In the genomic region with DNA sequence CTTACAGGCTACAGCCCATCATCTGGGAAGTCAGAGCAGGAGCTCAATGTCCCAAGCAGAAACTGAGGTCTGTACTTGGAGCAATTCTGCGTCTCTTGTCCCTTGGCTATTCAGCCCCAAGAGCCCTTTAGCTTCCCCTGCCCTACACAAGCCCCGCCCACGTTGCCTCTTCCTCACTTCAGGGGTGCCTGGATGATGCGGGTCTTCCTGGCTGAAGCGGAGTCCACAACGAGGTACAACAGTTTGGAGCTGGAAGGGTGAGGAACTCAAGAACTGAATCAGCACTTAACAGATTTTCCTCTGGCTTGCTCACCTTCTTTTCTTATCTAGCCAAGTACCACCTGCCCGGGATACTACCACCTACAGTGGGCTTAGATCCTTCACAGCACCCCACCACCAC, we compare ENCODE assay signal across 13 mouse cellular contexts. TPM values are rescaled to one million over a fixed set of nuclear protein-coding genes. Genes with fewer than 3 reads are reported as not detected.
A peak's percentile ranks its signal among the peaks of the same experiment; 100 is the strongest.
DNase-seq lines count a peak whose midpoint lies in the region; ATAC-seq and TF ChIP-seq lines count a peak whose summit lies in the region.
"Had no signal": no experiment of that assay in that cellular context is flagged by ENCODE, and none has a peak within 500 bp of the region (broad histone marks: within the 10 kb centered on the region; RNA-seq: fewer than 3 reads in every experiment).

No protein-coding gene starts in this region.

- H3K9me3 ChIP-seq in hindbrain, embryonic 10.5 days, result no peaks in the 10 kb centered on the region
- no peaks in the 10 kb centered on the region for H3K9me3 ChIP-seq in hindbrain, embryonic 14.5 days (ENCODE audit: control insufficient read depth, low read length)
- H3K9me3 ChIP-seq: embryonic facial prominence, embryonic 15.5 days; forebrain, embryonic 15.5 days; hindbrain, embryonic 12.5 days had no signal

- H3K9ac ChIP-seq in hindbrain, embryonic 14.5 days, result no peak overlapping the region
- H3K9ac ChIP-seq: embryonic facial prominence, embryonic 15.5 days; forebrain, embryonic 15.5 days; lung, embryonic 14.5 days had no signal

- no peak overlapping the region for H3K4me2 ChIP-seq in hindbrain, embryonic 14.5 days (replicated peaks)

- H3K27ac ChIP-seq in hindbrain, embryonic 10.5 days, result no peak overlapping the region
- H3K27ac ChIP-seq in hindbrain, embryonic 14.5 days, result no peak overlapping the region
- no peak overlapping the region for H3K27ac ChIP-seq in thymus, adult 2 months (ENCODE audit: control insufficient read depth, insufficient read depth, low read length)
- H3K27ac ChIP-seq: embryonic facial prominence, embryonic 15.5 days; forebrain, embryonic 15.5 days; hindbrain, embryonic 12.5 days had no signal

- H3K36me3 ChIP-seq in hindbrain, embryonic 10.5 days, result no peaks in the 10 kb centered on the region
- peaks cover 21% of the 10 kb centered on the region for H3K36me3 ChIP-seq in hindbrain, embryonic 14.5 days (replicated peaks; ENCODE audit: control insufficient read depth, insufficient read depth)
- H3K36me3 ChIP-seq in thymus, adult 2 months (ENCODE audit: control insufficient read depth, insufficient read depth, low read length), result no peaks in the 10 kb centered on the region
- H3K36me3 ChIP-seq: embryonic facial prominence, embryonic 15.5 days had no signal

- peaks cover 47% of the 10 kb centered on the region for H3K27me3 ChIP-seq in hindbrain, embryonic 10.5 days (ENCODE audit: insufficient read depth, poor library complexity, severe bottlenecking)
- H3K27me3 ChIP-seq in hindbrain, embryonic 14.5 days (ENCODE audit: control insufficient read depth, insufficient read depth, low read length), result 0 out of 2 replicates have a peak, but pooled peaks cover 6% of the 10 kb centered on the region
- no peaks in the 10 kb centered on the region for H3K27me3 ChIP-seq in thymus, adult 2 months (ENCODE audit: control insufficient read depth, insufficient read depth, low read length)

- DNase-seq in cerebellum, adult 11 months, result peak; percentile 37
- DNase-seq in hindbrain, embryonic 10.5 days (ENCODE audit: low spot score), result no peak
- DNase-seq in hindbrain, embryonic 14.5 days (ENCODE audit: low spot score), result no peak
- DNase-seq in thymus, adult 2 months, result peak; percentile 13
- DNase-seq in thymus, postnatal 10 days (ENCODE audit: low spot score in 2 of 2), result no peak
- DNase-seq in urinary bladder, adult 18-20 months (ENCODE audit: low spot score in 2 of 2), result no peak
- DNase-seq in retina, embryonic 14.5 days (ENCODE audit: low spot score), result no peak
- DNase-seq: gastrocnemius, adult 2 months had no signal

- WGBS in hindbrain, embryonic 10.5 days, result 4% methylated on average over 7 of the region's 7 CpGs
- 3% methylated on average over 7 of the region's 7 CpGs for WGBS in hindbrain, embryonic 14.5 days
- 12% methylated on average over 7 of the region's 7 CpGs for WGBS in thymus, adult 2 months

- peak overlapping the region; percentile 87 for H3K4me3 ChIP-seq in hindbrain, embryonic 10.5 days
- no peak overlapping the region for H3K4me3 ChIP-seq in hindbrain, embryonic 14.5 days (replicated peaks; ENCODE audit: low read length)
- no peak overlapping the region for H3K4me3 ChIP-seq in thymus, adult 2 months (ENCODE audit: control insufficient read depth, insufficient read depth, low read length)

- TF ChIP-seq CTCF in thymus, adult 2 months (IDR thresholded peaks at IDR 0.05; ENCODE audit: borderline replicate concordance, control insufficient read depth, extremely low read depth, insufficient read depth, low read length, poor library complexity), result no peak

- TF ChIP-seq POLR2A in thymus, adult 2 months (IDR thresholded peaks at IDR 0.05; ENCODE audit: control insufficient read depth, extremely low read depth, insufficient read depth, low read length, poor library complexity), result no peak

- no peak for ATAC-seq in cerebellum, adult (ENCODE audit: insufficient number of reproducible peaks, low FRiP score, low TSS enrichment)
- no peak for ATAC-seq in hindbrain, embryonic 14.5 days (ENCODE audit: low FRiP score)

- H3K4me1 ChIP-seq in hindbrain, embryonic 10.5 days (replicated peaks), result peaks cover 34% of the 10 kb centered on the region
- H3K4me1 ChIP-seq in hindbrain, embryonic 14.5 days (replicated peaks; ENCODE audit: control insufficient read depth, insufficient read depth, low read length), result peaks cover 7% of the 10 kb centered on the region; the same call in 1 of the 2 replicates
- peaks cover 19% of the 10 kb centered on the region for H3K4me1 ChIP-seq in thymus, adult 2 months (replicated peaks; ENCODE audit: control insufficient read depth, insufficient read depth, low read length)

RNA-seq across cellular contexts. Expression of gene Garnl3, which starts 0.9 kb away (rescaled TPM):
- 9.6 and 14.5 TPM in 2 replicates for polyA plus RNA-seq in hindbrain, embryonic 10.5 days (2016; fragmentation: Nextera tagmentation; extraction: Ambion mirVana)
- 67.2 and 67.5 TPM in 2 replicates for polyA plus RNA-seq in hindbrain, embryonic 14.5 days (2014; fragmentation: Nextera tagmentation; extraction: Ambion mirVana)
- polyA plus RNA-seq in thymus, adult 2 months (2012; rRNA removed), result 0.96 and 1.2 TPM in 2 replicates

Comparison
In these comparisons a context has a peak if more than half of its experiments do, and no peak if none do; other contexts are left out.
1. DNase-seq: peak in cerebellum, adult 11 months (single experiment) and thymus, adult 2 months (single experiment); none in hindbrain, embryonic 10.5 days (single experiment), hindbrain, embryonic 14.5 days (single experiment), thymus, postnatal 10 days (0 of 2), urinary bladder, adult 18-20 months (0 of 2) and retina, embryonic 14.5 days (single experiment).